Mouse (Mus musculus) liver, embryonic 14.5 days (tissue): ENCODE data around the gene Plcl2. TPM values are rescaled to one million over a fixed set of nuclear protein-coding genes. Genes with fewer than 3 reads are reported as not detected.

Experiments
- ATAC-seq: fragments of 200-750 bp; cut with Nextera tagmentation; 2 replicates; pipeline ENCODE4 v1.8.0; 2017; ENCODE audit warnings: moderate number of reproducible peaks, mild to moderate bottlenecking, moderate library complexity; ENCODE audit not compliant: insufficient read depth
- DNase-seq, 3 experiments: peaks; one replicate each; pipeline ENCODE4 v3.0.0-alpha.2; 2012 to 2013; ENCODE audit warnings: low read depth in 3 of 3, low spot score in 3 of 3
- H3K27ac ChIP-seq: fragments of 300-500 bp; sonication (generic); 2 replicates; pipeline ENCODE4 v1.5.1; 2014; ENCODE audit warnings: moderate library complexity, mild to moderate bottlenecking, control low read depth, inconsistent platforms
- H3K27me3 ChIP-seq: fragments of 300-500 bp; sonication (generic); 2 replicates; pipeline ENCODE4 v1.6.1; 2014; ENCODE audit warnings: mild to moderate bottlenecking, low read length, moderate library complexity; ENCODE audit not compliant: control insufficient read depth, insufficient read depth
- H3K36me3 ChIP-seq: fragments of 300-500 bp; sonication (generic); replicated peaks from 2 replicates; pipeline ENCODE4 v1.6.1; 2014; ENCODE audit warnings: low read depth; ENCODE audit not compliant: control insufficient read depth, insufficient read depth
- H3K4me1 ChIP-seq, 2 experiments: fragments of 200-500 bp in 1 of 2; fragments of 300-500 bp in 1 of 2; sonication (generic) in 1 of 2; replicated peaks; 2 replicates each; pipeline ENCODE4 v1.6.1; 2012 to 2014; ENCODE audit warnings: antibody characterized with exemption in 1 of 2, inconsistent platforms in 1 of 2, low read length in 1 of 2; ENCODE audit not compliant: control insufficient read depth in 2 of 2, insufficient read depth in 2 of 2
- H3K4me2 ChIP-seq: fragments of 300-500 bp; sonication (generic); 2 replicates; pipeline ENCODE4 v1.6.1; 2014; ENCODE audit warnings: low read depth, mild to moderate bottlenecking, control low read depth, moderate library complexity
- H3K4me3 ChIP-seq, 2 experiments: fragments of 200-500 bp in 1 of 2; fragments of 300-500 bp in 1 of 2; sonication (generic) in 1 of 2; 2 replicates each; pipeline ENCODE4 v1.5.1; 2012 to 2014; ENCODE audit warnings: low read depth in 2 of 2, low read length in 2 of 2, mild to moderate bottlenecking in 2 of 2, control low read depth in 1 of 2, inconsistent platforms in 1 of 2, moderate library complexity in 1 of 2; ENCODE audit not compliant: insufficient read depth in 1 of 2
- H3K9ac ChIP-seq: fragments of 300-500 bp; sonication (generic); replicated peaks from 2 replicates; pipeline ENCODE4 v1.6.1; 2014; ENCODE audit warnings: mild to moderate bottlenecking, control low read depth, moderate library complexity
- H3K9me3 ChIP-seq: fragments of 300-500 bp; sonication (generic); 2 replicates; pipeline ENCODE4 v1.6.1; 2016; ENCODE audit warnings: low read length, mixed read lengths; ENCODE audit not compliant: control insufficient read depth
- CTCF ChIP-seq: IDR thresholded peaks from 2 replicates; pipeline ENCODE4 v1.5.1; 2016; ENCODE audit warnings: antibody characterized with exemption, low read depth, control low read depth
- EP300 ChIP-seq: IDR thresholded peaks from 2 replicates; pipeline ENCODE4 v1.6.1; 2016; ENCODE audit warnings: antibody characterized with exemption, low read depth
- WGBS: fragments of 180-500 bp; shearing (Covaris S2); extraction: QIAGEN DNeasy Blood & Tissue Kit; methylation state at CpG from one replicate; pipeline ENCODE4 v1.1.7; 2014; ENCODE audit not compliant: insufficient replicate concordance; 5-methylcytosine and 5-hydroxymethylcytosine counted together
- polyA plus RNA-seq, 2 experiments: library from polyadenylated mRNA; depleted of rRNA in 1 of 2; stranded (reverse) in 1 of 2; unstranded in 1 of 2; fragments of >200 nt; fragmentation: Nextera tagmentation in 1 of 2; extraction: Ambion mirVana in 1 of 2; gene quantifications; 2 replicates each; pipeline versions ENCODE4 v1.2.1 to v1.2.3; 2012 to 2014

Gene Plcl2
- polyA plus RNA-seq, 2 experiments: 1.2 to 1.9 TPM

DNA sequence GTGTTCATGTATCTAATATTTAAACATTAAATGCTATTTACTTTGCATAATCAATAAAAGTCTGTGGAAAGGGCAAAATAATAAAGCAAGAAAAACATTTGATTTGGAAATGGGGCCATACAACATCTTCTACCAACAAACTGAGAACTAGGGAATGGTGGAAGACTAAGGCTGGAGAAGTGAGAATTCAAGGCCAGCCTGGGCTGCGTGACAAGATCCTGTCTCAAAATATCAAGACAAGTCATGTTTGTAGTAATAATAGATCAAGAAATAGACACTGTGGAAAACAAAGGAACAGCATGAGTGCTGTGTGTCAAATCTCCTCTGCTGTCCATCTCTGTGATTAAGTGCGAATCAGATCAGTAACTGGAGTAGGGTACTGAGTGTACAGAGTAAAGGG is 20.3 kb upstream of the Plcl2 start:
- 63% methylated on average over 2 of the region's 2 CpGs for WGBS
- H3K4me3 ChIP-seq: no peak overlapping the region
- no peaks in the 10 kb centered on the region for H3K9me3 ChIP-seq
- ATAC-seq (no peak), DNase-seq (no peak)
- no peaks in the 10 kb centered on the region for H3K27me3 ChIP-seq
- H3K9ac ChIP-seq: no peak overlapping the region
- H3K4me1 ChIP-seq: no peaks in the 10 kb centered on the region
- TF ChIP-seq CTCF (no peak), EP300 (no peak)
- H3K4me2 ChIP-seq: no peak overlapping the region
- no peak overlapping the region for H3K27ac ChIP-seq
- no peaks in the 10 kb centered on the region for H3K36me3 ChIP-seq

DNA sequence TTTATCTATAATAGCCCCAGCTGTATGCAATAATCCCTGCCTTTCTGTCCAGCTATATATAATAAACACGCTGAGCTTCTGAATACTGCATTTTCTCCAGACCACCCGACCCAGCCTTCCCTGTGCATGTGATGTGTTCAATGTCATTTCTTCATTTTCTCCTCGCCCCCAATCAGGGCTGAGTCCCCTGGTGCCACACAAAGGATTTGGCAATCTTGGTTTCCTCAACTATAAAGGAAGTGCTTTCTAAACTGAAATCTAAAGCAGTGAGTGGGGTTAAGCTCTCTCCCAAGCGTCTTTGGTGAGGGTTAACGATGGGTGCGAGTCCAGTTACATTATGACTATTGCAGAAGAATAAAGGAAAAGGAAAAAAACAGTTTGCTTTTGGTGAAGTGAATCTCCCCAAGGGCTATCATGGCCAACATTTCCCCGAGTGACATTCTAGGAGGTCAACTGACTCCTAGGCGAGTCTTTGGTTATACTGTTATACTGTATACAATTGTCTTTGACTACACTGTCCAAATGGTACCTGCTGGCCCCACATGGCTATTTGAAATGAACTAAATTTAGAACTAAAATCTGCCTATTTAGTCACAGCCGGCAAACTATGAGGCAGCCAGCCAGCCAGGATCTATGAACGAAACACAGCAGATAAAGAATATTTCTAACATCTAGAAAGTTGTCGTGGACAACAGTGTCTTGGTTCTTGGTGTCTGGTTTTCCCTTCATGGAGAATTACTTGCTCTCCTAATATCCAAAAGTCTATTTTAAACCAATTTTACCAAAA is 18.4 kb upstream of the Plcl2 start:
- WGBS: 61% methylated on average over 11 of the region's 11 CpGs
- Histone ChIP-seq H3K27ac (no peak overlapping the region), H3K36me3 (no peaks in the 10 kb centered on the region), H3K4me1 (no peaks in the 10 kb centered on the region), H3K9ac (no peak overlapping the region), H3K9me3 (no peaks in the 10 kb centered on the region), H3K4me2 (no peak overlapping the region), H3K4me3 (no peak overlapping the region), H3K27me3 (no peaks in the 10 kb centered on the region)
- TF ChIP-seq CTCF (no peak), EP300 (no peak)
- DNase-seq (no peak), ATAC-seq (no peak)

DNA sequence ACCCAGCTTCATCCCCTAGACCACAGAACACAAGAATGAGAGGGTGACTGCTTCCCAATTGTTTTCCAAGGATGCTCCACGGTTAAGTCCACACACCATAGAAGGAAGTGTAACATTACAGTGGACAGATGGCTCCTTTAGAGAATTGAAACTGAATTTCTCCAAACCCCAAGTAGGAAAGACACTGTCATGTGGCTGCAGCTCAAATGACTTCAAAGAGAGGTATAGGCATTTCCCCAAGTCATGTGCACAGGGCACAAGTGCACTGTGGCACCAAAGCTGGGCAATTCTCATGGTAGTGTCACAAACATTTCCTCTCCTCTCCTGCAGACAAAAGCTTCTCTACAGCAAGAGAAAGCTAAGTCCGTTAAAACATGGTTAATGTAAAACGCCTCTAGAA is 17.7 kb upstream of the Plcl2 start:
- TF ChIP-seq EP300 (no peak), CTCF (no peak)
- no peak overlapping the region for H3K27ac ChIP-seq
- no peak overlapping the region for H3K9ac ChIP-seq
- H3K4me2 ChIP-seq: no peak overlapping the region
- H3K4me3 ChIP-seq: no peak overlapping the region
- H3K27me3 ChIP-seq: no peaks in the 10 kb centered on the region
- H3K36me3 ChIP-seq: no peaks in the 10 kb centered on the region
- DNase-seq (no peak), ATAC-seq (no peak)
- 51% methylated on average over 3 of the region's 3 CpGs for WGBS
- H3K4me1 ChIP-seq: no peaks in the 10 kb centered on the region
- no peaks in the 10 kb centered on the region for H3K9me3 ChIP-seq

DNA sequence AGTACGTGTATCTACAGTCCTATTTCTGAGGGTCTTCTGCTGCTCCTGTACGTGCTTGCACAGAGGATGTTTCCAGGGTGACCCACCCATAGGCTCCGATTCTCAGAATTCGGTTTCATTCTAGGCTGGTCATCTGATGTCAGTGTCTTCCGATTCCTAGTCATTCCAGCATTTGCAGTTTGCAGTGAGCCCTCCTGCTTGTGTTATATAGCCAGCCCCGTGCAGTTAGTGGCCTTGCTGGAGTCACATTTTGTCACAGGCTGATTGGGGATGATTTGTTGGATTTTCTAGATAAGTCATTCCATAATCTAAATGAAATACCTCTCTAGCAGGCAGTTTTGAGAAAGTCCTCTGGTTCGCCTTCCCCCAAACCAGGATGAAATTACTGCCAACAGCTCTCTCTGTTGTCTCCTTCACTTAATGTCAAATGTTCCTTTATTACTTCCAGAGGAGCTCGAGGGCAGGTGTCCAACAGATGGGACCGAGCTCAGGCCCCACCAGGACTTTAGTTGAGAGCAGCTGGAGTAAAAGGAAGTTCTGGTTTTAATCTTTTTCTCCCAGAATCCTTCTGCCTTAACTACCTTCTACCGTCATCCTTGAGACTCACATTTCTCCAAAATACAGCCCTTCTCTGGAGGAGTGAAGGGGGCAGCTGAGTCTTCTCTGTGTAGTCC is 13.8 kb upstream of the Plcl2 start:
- Histone ChIP-seq H3K27ac (no peak overlapping the region), H3K36me3 (no peaks in the 10 kb centered on the region), H3K4me1 (no peaks in the 10 kb centered on the region), H3K9ac (no peak overlapping the region), H3K27me3 (no peaks in the 10 kb centered on the region), H3K4me2 (no peak overlapping the region), H3K4me3 (no peak overlapping the region), H3K9me3 (no peaks in the 10 kb centered on the region)
- ATAC-seq: no peak
- TF ChIP-seq CTCF (no peak), EP300 (no peak)
- 62% methylated on average over 10 of the region's 10 CpGs for WGBS
- DNase-seq: no peak

DNA sequence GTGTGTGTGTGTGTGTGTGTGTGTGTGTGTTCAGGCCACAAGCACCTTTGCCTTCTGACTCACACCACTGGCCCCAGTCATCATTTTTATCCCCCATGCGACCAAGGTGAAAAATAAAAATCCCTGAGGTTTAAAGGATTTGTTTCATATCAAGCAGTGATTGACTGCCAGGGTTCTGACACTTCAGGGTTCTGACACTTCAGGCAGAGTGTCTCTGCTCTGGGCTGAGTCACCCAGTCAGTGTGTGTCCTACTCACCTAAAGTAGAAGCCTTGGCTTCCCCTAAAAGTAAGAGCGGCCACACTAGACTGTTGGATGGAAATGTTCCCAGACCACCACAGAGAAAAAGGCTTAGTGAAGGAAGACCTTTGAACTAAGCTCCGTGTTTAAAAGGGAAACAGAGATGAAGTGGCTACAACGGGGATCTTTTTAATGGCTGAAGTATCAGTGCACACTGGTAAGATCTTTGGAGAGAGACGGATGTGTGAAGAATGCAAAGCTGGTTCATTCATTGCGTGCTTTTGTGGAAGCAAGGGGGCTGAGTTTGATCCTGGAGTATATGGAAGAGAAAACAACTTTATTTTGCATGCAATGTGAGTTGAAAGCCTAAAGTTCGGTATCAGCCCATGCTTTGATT is 11.0 kb upstream of the Plcl2 start:
- H3K27me3 ChIP-seq: no peaks in the 10 kb centered on the region
- no peak overlapping the region for H3K27ac ChIP-seq
- H3K9ac ChIP-seq: no peak overlapping the region
- H3K4me2 ChIP-seq: no peak overlapping the region
- DNase-seq (no peak), ATAC-seq (no peak)
- H3K4me1 ChIP-seq: no peaks in the 10 kb centered on the region
- H3K36me3 ChIP-seq: no peaks in the 10 kb centered on the region
- no peak overlapping the region for H3K4me3 ChIP-seq
- TF ChIP-seq EP300 (no peak), CTCF (no peak)
- WGBS: 63% methylated on average over 7 of the region's 7 CpGs
- no peaks in the 10 kb centered on the region for H3K9me3 ChIP-seq
